Mouse (Mus musculus) ES-E14 (cell line): ENCODE measurements around the gene Ldb3. TPM values are rescaled to one million over a fixed set of nuclear protein-coding genes. Genes with fewer than 3 reads are reported as not detected.

Experiments used
- DNase-seq: peaks from one replicate; pipeline ENCODE4 v3.0.0-alpha.2; 2013; ENCODE audit warnings: low read depth, low spot score
- H3K27ac ChIP-seq: 2 replicates; pipeline ENCODE4 v1.5.1; 2012; ENCODE audit warnings: low read depth, mild to moderate bottlenecking, low read length, moderate library complexity, mixed read lengths; ENCODE audit not compliant: poor library complexity, insufficient read depth, severe bottlenecking
- H3K36me3 ChIP-seq: 2 replicates; pipeline ENCODE4 v1.6.1; 2012; ENCODE audit warnings: mild to moderate bottlenecking, low read length, moderate library complexity, mixed read lengths; ENCODE audit not compliant: control insufficient read depth, poor library complexity, insufficient read depth, severe bottlenecking
- H3K4me1 ChIP-seq, 2 experiments: fragments of 150-350 bp in 1 of 2; sonication (generic) in 1 of 2; 2 replicates each; pipeline ENCODE4 v1.6.1; 2012; ENCODE audit warnings: low read length in 2 of 2, mild to moderate bottlenecking in 1 of 2, mixed read lengths in 1 of 2; ENCODE audit not compliant: control insufficient read depth in 2 of 2, insufficient read depth in 2 of 2, poor library complexity in 1 of 2
- H3K4me3 ChIP-seq, 2 experiments: fragments of 150-350 bp in 1 of 2; sonication (generic) in 1 of 2; 2 replicates each; pipeline ENCODE4 v1.5.1; 2012; ENCODE audit warnings: low read length in 2 of 2, low read depth in 1 of 2, mild to moderate bottlenecking in 1 of 2, mixed read lengths in 1 of 2; ENCODE audit not compliant: insufficient read depth in 1 of 2, poor library complexity in 1 of 2, severe bottlenecking in 1 of 2
- H3K9ac ChIP-seq: 2 replicates; pipeline ENCODE4 v1.6.1; 2012; ENCODE audit warnings: low read depth, mild to moderate bottlenecking, low read length, mixed read lengths; ENCODE audit not compliant: poor library complexity, insufficient read depth, severe bottlenecking
- H3K9me3 ChIP-seq: fragments of 150-350 bp; sonication (generic); 2 replicates; pipeline ENCODE4 v1.6.1; 2012; ENCODE audit warnings: low read depth, mild to moderate bottlenecking, low read length; ENCODE audit not compliant: control insufficient read depth, insufficient read depth
- CHD2 ChIP-seq: IDR thresholded peaks from 2 replicates; pipeline ENCODE4 v1.6.1; 2014; ENCODE audit warnings: mild to moderate bottlenecking, low read depth, low read length, inconsistent platforms
- HCFC1 ChIP-seq: IDR thresholded peaks from 2 replicates; pipeline ENCODE4 v1.6.1; 2012; ENCODE audit warnings: low read length, inconsistent platforms, borderline replicate concordance; ENCODE audit not compliant: insufficient read depth
- MAFK ChIP-seq: IDR thresholded peaks from 2 replicates; pipeline ENCODE4 v1.6.1; 2014; ENCODE audit warnings: mild to moderate bottlenecking, low read depth, low read length, inconsistent platforms; ENCODE audit not compliant: insufficient read depth
- ZC3H11A ChIP-seq: IDR thresholded peaks from 2 replicates; pipeline ENCODE4 v1.6.1; 2012; ENCODE audit warnings: low read depth, mild to moderate bottlenecking, inconsistent platforms, low read length, borderline replicate concordance
- ZNF384 ChIP-seq: IDR thresholded peaks from 2 replicates; pipeline ENCODE4 v1.6.1; 2012; ENCODE audit warnings: low read depth, low read length, inconsistent platforms
- in situ Hi-C, 2 experiments: fragments of 600-800 bp; cut with MboI; formaldehyde crosslinking; loops; one replicate each; pipeline ENCODE4 v1.15.1; 2025; ENCODE audit warnings: low sequenced_read_pairs in 2 of 2, inconsistent platforms in 1 of 2; ENCODE audit not compliant: unreplicated experiment in 2 of 2
- total RNA-seq: library from RNA; depleted of rRNA; stranded (reverse); fragments of 300-350 nt; gene quantifications from 2 replicates; pipeline ENCODE4 v1.2.3, GENCODE M21; 2012

The Ldb3 gene
- total RNA-seq, 1 experiment, result 0.98 TPM

GRCm38 (mm10) chr14:34595596-34596255, 7.2 kb upstream of the Ldb3 start:
- H3K4me1 ChIP-seq, result peaks cover 0 to 12% of the 10 kb centered on the region in 2 experiments; a peak in 1 of 4 replicates
- in situ Hi-C loops, result loop anchor here (25.0 kb wide), 1 partner anchor 508 kb away; the partner anchor contains the start of gene Anxa8 (in 2 of the 2)

GRCm38 (mm10) chr14:34591741-34592535, 3.5 kb upstream of the Ldb3 start:
- Histone ChIP-seq H3K27ac (no peak overlapping the region), H3K4me1 (peaks cover 0 to 12% of the 10 kb centered on the region in 2 experiments; a peak in 1 of 4 replicates), H3K36me3 (no peaks in the 10 kb centered on the region), H3K4me3 (peak overlapping the region in 1 of 2 experiments; percentile 56; a peak in 2 of 4 replicates), H3K9ac (no peak overlapping the region), H3K9me3 (no peaks in the 10 kb centered on the region)
- no peak for TF ChIP-seq ZC3H11A
- TF ChIP-seq MAFK, result no peak
- no peak for TF ChIP-seq ZNF384
- no peak for TF ChIP-seq CHD2
- no peak for TF ChIP-seq HCFC1
- in situ Hi-C loops, result loop anchor here (25.0 kb wide), 1 partner anchor 505 kb away; the partner anchor contains the start of gene Anxa8 (in 2 of the 2)
- DNase-seq, result no peak

More at GRCm38 (mm10) chr14:34595596-34596255, 7.2 kb upstream of the Ldb3 start:
- Histone ChIP-seq H3K9me3 (no peaks in the 10 kb centered on the region), H3K36me3 (no peaks in the 10 kb centered on the region), H3K9ac (peak overlapping the region; percentile 20; the same call in 1 of the 2 replicates), H3K27ac (no peak overlapping the region), H3K4me3 (0 out of 4 replicates have a peak overlapping the region, but pooled peaks of 1 of the 2 experiments have one; percentile 2)
- no peak for TF ChIP-seq MAFK
- TF ChIP-seq ZC3H11A, result peak; percentile 38; the same call in 1 of the 2 replicates
- no peak for TF ChIP-seq ZNF384
- no peak for TF ChIP-seq CHD2
- DNase-seq, result peak; percentile 73

DNA sequence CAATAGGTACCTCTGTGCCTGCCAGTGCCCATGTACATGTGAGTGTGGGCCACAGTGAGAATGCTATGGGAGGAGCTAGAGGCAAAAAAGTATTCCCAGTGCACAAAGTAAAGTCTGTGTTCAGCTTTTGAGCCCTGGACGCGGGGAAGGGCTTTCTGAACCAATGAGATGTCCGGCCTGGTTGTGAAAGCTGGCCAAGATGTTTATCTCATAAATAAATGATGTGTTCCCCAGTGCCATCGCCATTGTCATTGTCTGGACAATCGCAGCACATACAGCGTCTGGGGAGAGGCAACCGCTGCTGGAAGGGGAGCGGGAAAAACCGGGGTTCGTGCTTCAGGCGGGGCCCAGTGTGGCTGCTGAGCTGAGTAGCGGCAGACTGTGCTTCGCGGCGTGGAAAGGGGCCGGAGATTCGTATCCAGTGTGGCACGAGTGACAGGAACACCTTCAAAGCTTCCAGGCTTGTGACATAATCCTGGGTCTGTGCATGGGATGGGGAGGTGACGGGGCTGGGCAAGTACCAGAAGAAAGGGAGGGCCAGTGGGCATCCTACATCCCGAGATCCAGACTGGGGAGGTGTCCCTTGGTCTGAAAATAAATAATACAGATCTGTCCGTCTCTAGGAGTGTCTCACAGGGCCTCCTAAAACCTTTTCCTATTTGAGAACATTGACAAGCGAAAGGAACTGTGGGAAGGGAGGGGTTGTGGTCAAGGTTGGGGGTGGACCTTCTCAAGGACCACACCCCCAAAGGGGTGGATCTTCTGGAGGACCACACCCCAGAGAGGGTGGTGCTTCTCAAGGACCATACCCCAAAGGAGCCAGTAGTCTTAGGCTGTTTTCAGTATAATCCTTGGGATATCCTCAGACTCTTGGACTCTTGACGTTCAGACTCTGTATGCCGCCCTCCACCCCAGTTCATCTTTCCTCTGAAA, 2.5 kb upstream of the Ldb3 start:
- Histone ChIP-seq H3K9ac (peak overlapping the region; percentile 45), H3K4me1 (peaks cover 0 to 9% of the 10 kb centered on the region in 2 experiments; a peak in 1 of 4 replicates), H3K9me3 (no peaks in the 10 kb centered on the region), H3K4me3 (peak overlapping the region; percentile 30 to 56), H3K36me3 (no peaks in the 10 kb centered on the region), H3K27ac (no peak overlapping the region)
- in situ Hi-C loops, result loop anchor here (25.0 kb wide), 1 partner anchor 504 kb away; the partner anchor contains the start of gene Anxa8 (in 2 of the 2)
- DNase-seq, result peak; percentile 63
- TF ChIP-seq CHD2 (no peak), ZC3H11A (no peak), HCFC1 (no peak), MAFK (no peak), ZNF384 (no peak)
